Mouse (Mus musculus): ENCODE data around the gene Kcnk5. TPM values are rescaled to one million over a fixed set of nuclear protein-coding genes. Genes with fewer than 3 reads are reported as not detected.

The Kcnk5 gene
- total RNA-seq, 2 experiments from 2014 or later: 5.4 to 7.4 TPM

DNA sequence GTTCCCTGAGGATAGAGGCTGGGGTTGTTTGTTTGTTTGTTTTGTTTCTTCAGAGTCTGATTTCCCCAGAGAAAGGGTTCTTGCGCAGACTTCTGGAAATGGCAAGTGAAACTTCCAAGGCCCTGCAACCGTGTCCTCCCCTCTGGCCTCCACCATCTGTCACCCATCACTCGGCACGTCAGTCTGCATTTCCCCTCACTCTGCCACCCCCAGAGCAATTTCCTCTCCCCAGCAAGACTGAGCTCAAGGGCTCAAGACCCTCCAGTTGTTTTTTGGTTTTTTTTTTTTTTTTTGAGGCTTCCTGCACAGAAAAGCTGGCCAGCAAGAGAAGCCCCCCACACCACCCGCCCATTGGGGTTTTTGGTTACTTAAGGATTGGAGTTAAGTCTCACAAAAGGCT, 9.1 kb downstream of the Kcnk5 start:
- ATAC-seq (replicated peaks; ENCODE audit: low FRiP score, low TSS enrichment, poor library complexity, severe bottlenecking): no peak

DNA sequence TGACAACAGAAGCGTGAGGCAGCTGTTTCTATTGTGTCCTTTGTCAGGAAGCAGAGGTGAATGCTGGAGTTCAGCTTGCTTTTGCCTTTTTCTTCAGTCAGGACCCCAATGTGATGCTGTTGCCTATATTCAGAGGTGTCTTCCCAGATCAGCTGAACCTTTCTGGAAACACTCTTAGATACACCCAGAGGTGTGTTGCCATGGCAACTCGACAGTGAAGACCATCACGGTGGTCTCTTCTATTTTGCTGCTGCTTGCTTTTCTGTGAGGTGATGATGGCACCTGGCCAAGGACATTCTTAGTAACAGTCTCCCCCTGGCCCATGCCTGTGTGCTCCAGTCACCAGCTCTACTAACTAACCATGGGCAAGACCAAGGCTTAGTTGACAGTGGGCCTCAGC, 9.8 kb downstream of the Kcnk5 start:
- no peak for ATAC-seq (replicated peaks; ENCODE audit: low FRiP score, low TSS enrichment, poor library complexity, severe bottlenecking)

DNA sequence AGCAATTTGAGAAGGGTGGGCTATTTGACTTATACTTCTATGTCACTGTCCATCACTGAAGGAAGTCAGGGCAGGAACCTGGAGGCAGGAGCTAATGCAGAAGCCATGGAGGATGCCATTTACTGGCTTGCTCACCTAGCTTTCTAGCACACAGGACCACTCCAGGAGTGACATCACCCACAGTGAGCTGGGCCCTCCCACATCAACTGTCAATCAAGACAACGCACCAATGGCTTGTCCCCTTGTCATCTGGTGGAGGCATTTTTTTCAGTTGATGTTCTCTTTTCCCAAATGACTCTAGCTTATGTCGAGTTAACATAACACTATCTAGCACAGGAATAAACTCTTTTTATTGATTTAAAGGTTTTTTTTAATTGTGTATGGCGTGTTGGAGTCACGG, 12.4 kb downstream of the Kcnk5 start:
- no peak for ATAC-seq (replicated peaks; ENCODE audit: low FRiP score, low TSS enrichment, poor library complexity, severe bottlenecking)

DNA sequence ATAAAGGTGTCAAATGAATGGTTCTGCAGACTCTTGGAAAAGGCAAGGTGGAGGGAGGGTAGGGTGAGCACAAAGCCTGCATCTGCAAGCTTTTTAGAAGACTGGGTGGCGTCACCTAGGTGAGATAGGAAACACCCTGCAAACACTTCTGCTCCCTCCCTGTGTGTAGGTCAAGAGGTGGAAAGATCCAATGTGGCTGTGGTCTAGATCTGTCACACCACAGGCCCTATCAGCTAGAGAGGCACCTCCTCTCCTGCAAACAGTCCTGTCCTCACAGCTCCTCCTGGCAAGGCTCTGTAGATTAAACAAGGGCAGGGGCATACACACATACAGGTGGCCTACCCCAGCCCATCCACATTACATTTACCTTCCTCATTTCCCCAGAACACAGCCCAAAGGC, 13.1 kb downstream of the Kcnk5 start:
- ATAC-seq (replicated peaks; ENCODE audit: low FRiP score, low TSS enrichment, poor library complexity, severe bottlenecking): peak; percentile 55

DNA sequence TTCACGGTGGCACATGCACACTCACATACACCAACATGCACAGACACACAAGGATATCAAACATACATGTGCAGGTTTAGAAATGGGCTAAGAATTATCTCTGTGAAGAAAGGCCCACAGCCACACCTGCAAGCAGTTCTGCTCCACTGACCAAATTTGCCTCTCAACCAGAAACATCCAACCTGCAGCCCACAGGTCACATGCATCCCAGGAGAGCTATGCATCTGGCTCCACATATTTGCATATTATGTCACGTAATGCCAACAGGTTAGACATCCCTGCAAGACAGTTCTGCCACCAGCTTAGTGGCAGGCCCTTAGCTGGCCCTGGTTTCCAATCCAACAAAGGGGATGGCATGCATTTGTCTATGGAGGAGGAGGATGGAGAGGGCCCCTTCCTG, 13.6 kb downstream of the Kcnk5 start:
- ATAC-seq (replicated peaks; ENCODE audit: low FRiP score, low TSS enrichment, poor library complexity, severe bottlenecking): no peak

DNA sequence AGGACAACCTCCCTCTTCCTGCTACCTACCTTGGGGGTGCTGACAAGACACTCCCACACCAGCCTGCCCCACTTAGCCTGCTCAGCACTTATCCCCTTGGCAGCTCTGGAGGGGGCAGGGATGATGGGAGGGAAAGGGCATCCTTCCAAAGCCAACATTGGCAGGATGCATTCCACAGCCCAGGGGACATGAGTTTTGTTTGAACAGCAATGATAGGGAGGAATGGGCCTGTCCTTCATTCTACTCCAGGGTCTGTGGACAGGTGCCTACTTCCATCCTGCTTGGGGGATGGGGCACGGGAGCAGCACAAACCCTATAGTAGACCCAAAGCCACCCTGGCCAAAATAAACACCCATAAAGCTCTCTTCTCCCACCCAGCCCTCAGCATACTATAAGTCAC, 16.2 kb downstream of the Kcnk5 start:
- ATAC-seq (replicated peaks; ENCODE audit: low FRiP score, low TSS enrichment, poor library complexity, severe bottlenecking): no peak

DNA sequence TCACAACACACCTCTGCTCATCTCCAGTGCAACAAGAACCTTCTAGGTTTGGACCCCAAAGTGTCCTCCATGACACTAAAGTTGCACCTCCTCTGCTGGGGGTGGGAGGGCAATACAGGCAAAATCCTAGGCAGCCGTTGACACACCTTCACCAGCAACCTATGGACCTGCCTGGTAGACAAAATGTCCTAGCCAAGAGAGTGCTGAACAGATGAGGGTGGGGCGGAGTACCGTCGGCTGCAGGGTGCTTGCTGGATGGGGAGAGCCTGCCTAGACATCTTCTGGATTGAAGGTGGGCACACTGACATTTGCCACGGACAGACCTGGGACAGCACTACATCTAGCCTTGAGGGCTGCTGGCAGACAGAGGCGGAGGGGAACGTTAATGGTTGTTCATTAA, 17.2 kb downstream of the Kcnk5 start:
- ATAC-seq (replicated peaks; ENCODE audit: low FRiP score, low TSS enrichment, poor library complexity, severe bottlenecking): no peak

DNA sequence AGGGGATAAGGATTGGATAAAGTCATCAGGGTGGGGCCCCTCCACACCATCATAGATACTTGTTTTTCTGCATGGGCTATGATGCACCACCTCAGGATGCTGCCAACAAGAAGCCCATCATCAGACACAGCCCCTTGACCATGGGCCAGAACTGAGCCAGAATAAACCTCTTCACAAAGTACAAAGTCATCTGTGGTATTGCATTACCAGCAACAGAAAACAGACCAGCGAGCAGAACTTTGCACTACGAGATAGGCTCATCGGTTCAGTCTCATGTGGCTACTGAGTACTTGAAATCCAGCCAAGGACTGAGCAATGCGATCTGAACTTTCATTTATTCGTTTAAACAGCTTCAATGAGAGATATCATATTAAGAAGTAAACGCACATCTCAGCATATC, 18.9 kb downstream of the Kcnk5 start:
- ATAC-seq (replicated peaks; ENCODE audit: low FRiP score, low TSS enrichment, poor library complexity, severe bottlenecking): peak; percentile 38; the same call in 1 of the 2 replicates

DNA sequence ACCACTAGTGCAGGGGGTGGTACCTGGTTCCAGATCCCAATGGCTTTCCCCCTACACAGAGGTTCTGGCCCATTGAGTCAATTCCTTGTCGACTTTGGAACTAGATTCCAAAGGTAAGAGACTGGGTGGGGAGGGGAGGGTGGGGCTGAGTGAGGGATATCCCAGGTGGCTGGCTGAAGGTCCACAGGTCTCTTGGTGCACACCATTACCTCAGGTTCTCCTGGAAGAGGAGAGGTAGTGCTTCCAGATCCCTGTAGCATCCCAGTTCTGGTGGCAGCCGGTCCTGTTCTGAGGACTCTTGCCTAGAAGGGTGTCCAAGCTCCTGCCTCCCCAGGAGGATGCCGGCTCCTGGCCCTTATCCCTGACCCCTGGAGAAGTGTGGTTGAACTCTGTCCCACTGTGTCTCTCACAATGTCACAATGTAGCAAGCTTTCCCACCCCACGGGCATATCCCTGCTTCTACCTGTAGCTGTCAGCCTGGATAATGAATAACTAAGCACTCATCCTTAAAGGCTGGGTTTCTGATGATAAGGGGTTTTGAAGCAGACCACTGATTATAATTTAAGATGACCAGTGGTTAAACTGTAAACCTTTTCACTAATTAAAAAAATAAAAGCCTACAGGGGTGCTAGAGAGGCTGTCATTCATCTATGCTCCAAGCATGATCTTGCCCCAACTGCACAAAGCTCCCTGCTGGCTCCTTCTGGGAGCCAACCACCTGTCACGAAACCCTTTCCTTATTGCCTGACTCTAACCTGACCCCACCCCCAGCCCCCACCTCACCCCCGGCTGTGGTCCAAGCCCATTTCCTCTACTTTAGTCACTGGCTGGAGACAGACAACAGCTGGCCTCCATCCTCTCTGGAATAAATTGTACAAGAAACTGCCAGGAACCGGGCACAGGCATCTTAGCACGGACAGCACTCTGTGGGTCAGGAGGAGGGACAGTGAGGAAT, 22.6 kb downstream of the Kcnk5 start:
- no peak for ATAC-seq (replicated peaks; ENCODE audit: low FRiP score, low TSS enrichment, poor library complexity, severe bottlenecking)

DNA sequence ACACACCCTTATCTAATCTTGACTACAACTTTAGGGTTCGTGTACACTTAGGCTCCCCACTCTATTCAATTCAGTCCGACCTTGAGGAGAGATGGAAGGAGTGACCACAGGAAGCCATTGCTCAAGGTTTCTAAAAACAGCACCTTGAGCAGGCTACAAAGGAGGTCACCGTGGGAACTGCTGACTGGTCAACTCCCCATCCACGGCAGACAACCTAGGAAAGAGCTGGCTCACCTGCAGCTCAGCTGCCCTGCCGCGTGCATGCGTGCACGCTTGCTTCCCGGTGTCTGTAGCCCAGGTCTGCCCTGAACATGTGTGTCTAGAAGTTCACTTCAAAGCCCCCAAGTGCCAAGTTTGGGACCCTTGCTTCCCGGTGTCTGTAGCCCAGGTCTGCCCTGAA, 24.0 kb downstream of the Kcnk5 start:
- ATAC-seq (replicated peaks; ENCODE audit: low FRiP score, low TSS enrichment, poor library complexity, severe bottlenecking): no peak

DNA sequence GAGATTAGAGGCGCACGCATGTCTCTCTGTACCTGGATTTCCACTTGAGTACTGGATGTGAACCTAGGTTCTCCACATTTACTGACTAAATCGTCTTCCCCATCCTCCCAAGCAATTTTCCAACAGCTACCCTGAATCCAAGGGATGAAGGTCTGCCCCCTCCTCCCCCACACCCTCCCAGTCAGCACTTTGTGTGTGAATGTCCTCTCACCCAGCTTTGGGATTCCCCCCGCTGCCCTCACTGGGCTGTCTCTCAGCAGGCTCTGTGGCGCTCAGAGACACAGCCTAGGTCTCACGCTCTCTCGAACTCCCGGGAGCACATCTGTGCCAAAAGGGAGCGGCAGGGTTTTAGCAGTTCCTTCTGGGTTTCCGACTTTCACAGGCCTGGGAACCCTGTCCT, 25.9 kb downstream of the Kcnk5 start:
- no peak for ATAC-seq (replicated peaks; ENCODE audit: low FRiP score, low TSS enrichment, poor library complexity, severe bottlenecking)

DNA sequence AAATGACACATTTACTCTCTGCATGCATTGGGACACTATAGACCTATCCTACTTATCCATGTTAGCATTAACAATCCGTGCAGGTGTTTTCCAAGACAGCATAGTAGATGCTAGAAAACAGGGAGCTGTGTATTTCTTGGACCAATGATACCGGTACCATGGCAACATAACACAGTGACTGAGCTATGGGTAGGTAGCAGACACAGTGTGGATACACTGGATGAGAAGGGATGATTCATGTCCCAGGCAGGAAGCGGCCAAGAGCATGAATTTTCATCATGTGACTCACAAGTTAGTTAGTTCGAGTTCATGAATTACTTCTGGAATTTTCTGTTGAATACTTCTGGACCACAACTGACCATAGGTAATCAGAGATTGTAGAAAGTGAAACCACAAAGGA, 26.7 kb downstream of the Kcnk5 start:
- ATAC-seq (replicated peaks; ENCODE audit: low FRiP score, low TSS enrichment, poor library complexity, severe bottlenecking): no peak

DNA sequence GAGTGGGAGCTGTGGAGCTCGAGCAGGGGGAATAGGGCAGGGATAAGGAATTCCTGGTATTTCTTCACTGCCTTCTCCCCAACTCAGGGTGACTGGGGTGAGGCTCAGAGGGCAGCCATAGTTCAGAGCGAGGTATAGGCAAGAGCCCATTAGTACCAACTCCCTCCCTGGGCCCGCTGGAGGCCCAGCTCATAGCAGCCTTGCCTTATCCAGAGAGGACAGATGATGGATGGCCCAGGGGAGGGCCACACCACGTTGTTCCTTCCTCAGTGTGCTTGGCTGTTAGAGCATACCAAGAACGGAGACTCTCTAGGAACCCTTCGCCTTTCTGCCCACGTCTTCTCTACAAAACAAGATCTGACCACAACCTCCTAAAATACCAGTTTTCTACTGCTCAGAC, 27.4 kb downstream of the Kcnk5 start:
- ATAC-seq (replicated peaks; ENCODE audit: low FRiP score, low TSS enrichment, poor library complexity, severe bottlenecking): no peak

DNA sequence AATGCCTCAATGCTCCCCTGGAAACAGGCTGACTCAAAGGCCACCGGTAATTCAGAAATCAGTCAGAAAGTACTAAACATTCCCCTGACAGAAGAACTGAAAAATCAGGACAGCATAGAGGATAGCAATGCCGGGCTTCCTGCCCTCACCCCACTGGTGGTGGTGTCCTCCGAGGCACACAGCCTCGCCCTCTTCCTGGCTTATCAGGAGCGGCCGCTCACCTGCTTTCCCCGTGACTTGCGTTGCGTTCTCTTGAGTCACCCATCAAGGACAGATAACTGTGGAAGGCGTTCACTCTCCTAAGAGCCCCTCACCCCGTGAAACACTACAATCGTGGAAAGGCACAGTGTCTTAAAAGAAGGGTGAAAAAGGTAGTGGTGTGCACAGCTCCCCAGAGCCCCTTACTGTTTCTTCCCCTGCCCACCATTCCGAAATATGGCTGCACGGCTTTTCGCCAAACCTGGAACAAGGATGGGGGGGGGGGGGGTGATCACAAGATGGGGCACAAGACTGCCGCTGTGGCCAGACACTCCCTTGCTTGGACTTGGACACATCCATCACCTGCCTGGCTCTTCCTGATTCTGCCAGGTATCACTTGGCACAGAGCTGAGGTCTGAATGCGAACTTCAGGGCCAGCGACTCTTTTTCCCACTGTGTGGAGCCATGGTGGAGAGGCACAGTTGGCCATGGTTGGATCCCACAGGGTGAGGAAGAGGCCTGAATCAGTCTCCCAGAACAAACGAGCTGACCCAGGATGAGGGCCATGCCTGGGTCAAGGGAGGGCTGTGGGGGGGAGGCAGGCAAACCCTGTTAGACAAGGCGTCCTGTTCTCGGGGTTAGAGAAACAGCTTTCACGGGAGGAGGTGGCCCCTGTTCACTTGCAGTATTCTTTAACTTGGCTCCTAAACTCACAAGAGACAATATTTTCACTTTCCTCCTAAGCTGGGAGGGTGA, 32.2 kb downstream of the Kcnk5 start:
- no peak for ATAC-seq (replicated peaks; ENCODE audit: low FRiP score, low TSS enrichment, poor library complexity, severe bottlenecking)

DNA sequence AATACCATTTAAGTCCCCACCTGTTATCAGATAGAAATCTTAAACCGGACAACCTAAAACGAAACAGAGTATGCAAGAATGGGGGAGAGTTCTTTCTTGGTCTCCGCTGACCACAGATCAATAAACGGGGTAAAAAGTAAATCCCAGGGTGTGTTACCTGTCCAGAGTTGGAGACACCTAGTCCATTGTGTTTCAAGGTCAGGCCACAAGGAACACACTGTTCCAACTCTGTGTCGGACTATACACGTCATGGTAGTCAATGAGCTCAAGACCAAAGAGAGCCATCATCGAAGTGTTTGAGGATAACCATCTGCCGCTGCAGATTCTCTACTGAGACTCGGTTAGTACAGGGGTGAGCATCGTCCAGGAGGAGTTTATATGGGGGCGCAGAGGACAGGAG, 33.1 kb downstream of the Kcnk5 start:
- ATAC-seq (replicated peaks; ENCODE audit: low FRiP score, low TSS enrichment, poor library complexity, severe bottlenecking): no peak

DNA sequence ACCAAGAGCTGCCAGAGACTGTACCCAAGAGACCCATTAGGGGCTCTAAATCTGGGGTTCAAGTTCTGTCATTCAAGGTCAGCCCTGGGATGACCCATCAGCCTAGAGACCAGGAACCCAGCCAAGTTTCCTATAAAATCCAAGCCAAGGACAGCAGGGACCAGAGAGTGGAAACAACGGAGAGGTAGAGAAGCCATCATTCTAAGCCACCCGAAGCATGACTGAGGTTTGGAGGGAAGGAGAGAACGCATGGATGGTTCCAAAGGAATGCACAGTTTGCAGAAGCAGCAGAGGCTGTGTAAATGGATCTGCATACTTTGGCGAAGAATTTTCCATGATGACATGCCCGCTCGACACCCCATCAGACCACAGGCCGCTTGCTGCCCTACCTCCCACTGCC, 33.8 kb downstream of the Kcnk5 start:
- ATAC-seq (replicated peaks; ENCODE audit: low FRiP score, low TSS enrichment, poor library complexity, severe bottlenecking): no peak

DNA sequence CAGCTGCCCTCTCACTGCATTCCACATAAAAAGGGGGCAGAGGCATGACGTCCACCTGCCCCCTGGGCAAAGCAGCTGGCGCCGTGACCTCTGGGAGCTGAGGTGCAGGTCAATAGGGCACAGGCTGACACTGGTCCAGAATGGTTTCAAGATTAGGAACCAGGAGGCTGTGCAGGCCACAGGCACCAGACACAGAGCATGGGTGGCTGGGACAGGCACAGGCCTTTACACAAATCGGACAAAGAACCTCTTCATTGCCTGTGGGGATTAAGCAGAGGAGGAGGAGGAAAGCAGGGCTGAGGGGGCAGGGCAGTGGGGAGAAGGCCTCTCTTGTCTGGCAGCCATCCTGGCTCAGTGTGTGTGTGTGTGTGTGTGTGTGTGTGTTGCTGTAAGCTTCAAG, 37.5 kb downstream of the Kcnk5 start:
- no peak for ATAC-seq (replicated peaks; ENCODE audit: low FRiP score, low TSS enrichment, poor library complexity, severe bottlenecking)

DNA sequence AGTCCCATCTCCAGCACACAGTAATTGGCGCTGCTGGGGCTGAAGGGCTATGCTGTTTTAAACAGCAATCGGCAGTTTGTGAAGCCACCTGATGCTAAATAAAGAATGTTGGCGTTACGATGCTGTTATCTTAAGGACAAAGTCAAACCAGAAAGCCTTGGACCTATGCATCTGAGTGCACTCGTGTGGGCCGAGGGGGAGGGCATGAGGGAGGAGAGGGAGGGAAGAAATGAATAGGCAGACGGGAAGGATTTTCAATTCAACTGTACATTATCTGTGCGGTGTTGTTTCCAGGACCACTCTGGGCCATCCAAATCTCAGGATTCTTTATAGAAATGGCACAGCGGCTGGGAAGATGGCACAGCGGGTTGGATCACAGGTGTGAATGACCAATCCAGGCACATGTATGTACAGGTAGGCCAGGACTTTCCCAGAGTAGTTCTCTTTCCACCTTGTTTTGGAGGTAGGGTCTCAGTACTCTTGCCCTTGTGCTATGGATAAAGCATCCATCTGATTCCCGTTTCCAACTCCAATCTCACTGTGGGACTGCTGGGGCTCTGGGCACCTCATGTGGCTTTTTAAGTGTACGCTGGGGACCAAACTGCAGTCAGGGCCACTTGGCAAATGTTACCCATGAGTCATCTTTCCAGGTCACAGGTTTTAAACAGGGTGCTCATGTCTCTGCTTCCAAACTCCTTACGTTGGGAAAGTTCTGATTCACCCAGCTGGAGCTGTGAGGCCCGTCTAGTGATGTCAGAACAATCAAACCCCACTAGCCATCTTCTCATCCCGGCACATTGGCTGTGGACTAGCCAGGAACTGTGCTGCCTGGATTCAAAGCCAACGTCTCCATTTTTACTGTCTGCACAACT, 42.9 kb downstream of the Kcnk5 start, which contains the start of gene Saysd1:
Gene Saysd1 (minus strand): TSS at position 51 of the 872 bp plus-strand sequence.
- ATAC-seq (replicated peaks; ENCODE audit: low FRiP score, low TSS enrichment, poor library complexity, severe bottlenecking): no peak

DNA sequence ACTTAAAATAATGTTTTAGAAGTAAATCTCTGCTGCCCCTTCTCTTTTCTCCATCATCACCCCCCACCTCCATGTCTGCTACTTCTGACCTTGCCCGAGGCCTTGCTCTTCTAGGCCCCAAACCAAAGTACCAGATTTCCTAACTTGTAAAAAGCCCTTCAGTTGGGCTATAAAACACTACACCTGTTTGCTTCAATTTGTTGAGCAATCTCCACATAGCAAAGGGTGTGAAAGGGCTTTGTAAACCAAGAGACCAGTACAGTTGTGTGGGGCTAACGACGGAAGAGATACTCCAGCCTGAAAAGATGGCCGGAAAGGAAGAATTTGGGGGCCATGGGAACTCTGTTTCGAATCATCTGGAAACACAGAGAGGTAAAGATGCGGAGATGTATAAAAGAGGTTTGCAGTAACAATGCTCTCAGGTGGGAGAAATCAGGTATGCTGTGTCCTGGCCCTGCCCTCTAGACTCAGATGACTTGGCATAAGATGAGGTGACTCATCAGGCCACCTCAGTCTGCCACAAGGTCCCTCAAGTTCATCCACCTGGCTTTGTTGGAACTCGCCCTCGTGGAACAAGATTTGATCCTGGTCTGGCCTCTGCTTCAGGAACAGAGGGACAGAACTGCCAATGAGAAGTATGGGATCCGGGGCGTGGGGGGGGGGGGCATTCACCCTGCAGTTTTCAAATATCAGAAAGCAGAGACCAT, 46.5 kb downstream of the Kcnk5 start:
- no peak for ATAC-seq (replicated peaks; ENCODE audit: low FRiP score, low TSS enrichment, poor library complexity, severe bottlenecking)
